Mouse (Mus musculus) embryonic fibroblast, embryonic 13.5 days (primary cell): Measurements from ENCODE around the gene Orai1.

Experiments used
- CTCF ChIP-seq: IDR thresholded peaks from 2 replicates; pipeline ENCODE4 v1.5.1; 2011; ENCODE audit warnings: mild to moderate bottlenecking, control low read depth, low read length, moderate library complexity, borderline replicate concordance; ENCODE audit not compliant: insufficient read depth
- POLR2A ChIP-seq: IDR thresholded peaks from 2 replicates; pipeline ENCODE4 v1.6.1; 2011; ENCODE audit warnings: low read depth, mild to moderate bottlenecking, control low read depth, low read length, moderate library complexity

DNA sequence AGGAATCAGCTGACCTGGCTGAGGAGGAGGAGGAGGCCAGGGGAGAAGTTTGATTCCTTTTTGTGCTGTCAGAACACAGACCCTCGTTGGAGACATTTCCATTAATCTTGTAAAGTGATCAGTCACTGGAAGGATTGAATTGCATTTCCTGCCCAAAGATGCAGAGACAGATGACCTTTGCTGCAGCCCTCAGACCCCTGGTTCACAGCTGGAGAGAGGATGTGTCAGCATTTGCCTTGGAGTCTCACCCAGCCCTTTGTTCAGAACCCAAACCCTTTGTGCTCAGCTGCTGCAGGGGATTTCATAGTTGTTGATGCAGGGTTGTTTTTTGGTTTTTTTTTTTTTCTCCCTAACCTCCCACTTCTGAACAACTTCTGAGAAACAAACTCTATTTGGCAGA, 20.0 kb upstream of the Orai1 start:
- no peak for TF ChIP-seq CTCF
- TF ChIP-seq POLR2A, result no peak
